Mouse (Mus musculus) spleen, adult 2 months (tissue): ENCODE measurements around the gene Gm10295.

Experiments
- CTCF ChIP-seq: fragments of 200-500 bp; IDR thresholded peaks from 2 replicates; pipeline ENCODE4 v1.5.1; 2011; ENCODE audit warnings: mild to moderate bottlenecking, inconsistent platforms; ENCODE audit not compliant: insufficient read depth, insufficient read length, insufficient replicate concordance; ENCODE audit errors: extremely low read depth
- POLR2A ChIP-seq: fragments of 200-500 bp; IDR thresholded peaks from 2 replicates; pipeline ENCODE4 v1.6.1; 2011; ENCODE audit warnings: low read depth, low read length, inconsistent platforms

- TF ChIP-seq CTCF = no peak
- TF ChIP-seq POLR2A = no peak
Observed at GRCm38 (mm10) chr7:71324919-71325583, 26.2 kb downstream of the Gm10295 start.
